Mouse (Mus musculus) activated CD4-positive, CD25-positive, alpha-beta regulatory T cell, adult 4 months (primary cell): ENCODE results near the gene Olfr1090. TPM values are rescaled to one million over a fixed set of nuclear protein-coding genes. Genes with fewer than 3 reads are reported as not detected.

Experiments
- ATAC-seq: one replicate; pipeline ENCODE4 v1.8.0; 2017
- polyA plus RNA-seq, 2 experiments: library from polyadenylated mRNA; unstranded; fragments of 100-300 nt; shearing (Covaris generic); gene quantifications; one replicate each; pipeline ENCODE4 v1.2.1; 2017

Olfr1090 gene
- polyA plus RNA-seq = not detected

- no peak for ATAC-seq
These were observed at the start of gene Olfr1090 for GRCm38 (mm10) chr2:86758893-86759292. Olfr1090 (minus strand) TSS chr2:86758993.

- no peak for ATAC-seq
These were observed 23.4 kb upstream of the Olfr1090 start, which contains the start of gene Olfr1093 for GRCm38 (mm10) chr2:86782179-86782578. Olfr1093 (plus strand) TSS chr2:86782479.

- ATAC-seq = no peak
These were observed 2.3 kb upstream of the Olfr1090 start for GRCm38 (mm10) chr2:86761050-86761449.

GRCm38 (mm10) chr2:86733601-86734000 lies 25.2 kb downstream of the Olfr1090 start, which contains the start of gene Olfr1089:
Olfr1089 (minus strand) TSS chr2:86733701.
- no peak for ATAC-seq

Other genes with a start within 250 kb of the Olfr1090 start
- not detected for gene Olfr1079, start 216.5 kb downstream of the Olfr1090 start, polyA plus RNA-seq
- gene Olfr1080, start 200.8 kb downstream of the Olfr1090 start, polyA plus RNA-seq = not detected
- not detected for gene Olfr1082, start 160.0 kb downstream of the Olfr1090 start, polyA plus RNA-seq
- gene Olfr1084, start 119.3 kb downstream of the Olfr1090 start, polyA plus RNA-seq = not detected
- not detected for gene Olfr1085, start 97.0 kb downstream of the Olfr1090 start, polyA plus RNA-seq
- gene Olfr1086, start 78.9 kb downstream of the Olfr1090 start, polyA plus RNA-seq = not detected
- not detected for gene Olfr1087, start 60.6 kb downstream of the Olfr1090 start, polyA plus RNA-seq
- not detected for gene Olfr1089, start 25.3 kb downstream of the Olfr1090 start, polyA plus RNA-seq
- not detected for gene Olfr1093, start 23.5 kb upstream of the Olfr1090 start, polyA plus RNA-seq
- gene Olfr141, start 51.0 kb upstream of the Olfr1090 start, polyA plus RNA-seq = not detected
- not detected for gene Olfr1094, start 65.7 kb upstream of the Olfr1090 start, polyA plus RNA-seq
- not detected for gene Olfr1095, start 92.7 kb upstream of the Olfr1090 start, polyA plus RNA-seq
- gene Gm13723, start 115.8 kb upstream of the Olfr1090 start, polyA plus RNA-seq = not detected
- not detected for gene Olfr1097, start 133.2 kb upstream of the Olfr1090 start, polyA plus RNA-seq
- not detected for gene Olfr1098, start 165.6 kb upstream of the Olfr1090 start, polyA plus RNA-seq
- not detected for gene Olfr1099, start 201.7 kb upstream of the Olfr1090 start, polyA plus RNA-seq
- not detected for gene Olfr1100, start 221.0 kb upstream of the Olfr1090 start, polyA plus RNA-seq
- gene Olfr1101, start 232.2 kb upstream of the Olfr1090 start, polyA plus RNA-seq = not detected
- not detected for gene Olfr1102, start 239.4 kb upstream of the Olfr1090 start, polyA plus RNA-seq